Mouse (Mus musculus): ENCODE measurements around the gene Gria2. TPM values are rescaled to one million over a fixed set of nuclear protein-coding genes. Genes with fewer than 3 reads are reported as not detected.

The Gria2 gene
- 4.3 and 4.8 TPM in 2 replicates for polyA plus RNA-seq (2012; rRNA removed)

- peak; percentile 9 for DNase-seq (ENCODE audit: low read depth)
These were observed at the start of gene Gria2 for GRCm38 (mm10) chr3:80802596-80803081. Gene Gria2 (minus strand): TSS chr3:80802835.

- DNase-seq (ENCODE audit: low read depth), result no peak
These were observed 48.3 kb upstream of the Gria2 start for GRCm38 (mm10) chr3:80850947-80851346.

- no peak for DNase-seq (ENCODE audit: low read depth)
These were observed 43.0 kb upstream of the Gria2 start for GRCm38 (mm10) chr3:80845634-80846033.

- no peak for DNase-seq (ENCODE audit: low read depth)
These were observed 37.2 kb upstream of the Gria2 start for GRCm38 (mm10) chr3:80839845-80840244.

GRCm38 (mm10) chr3:80837583-80837982 is 34.9 kb upstream of the Gria2 start:
- no peak for DNase-seq (ENCODE audit: low read depth)

- DNase-seq (ENCODE audit: low read depth), result no peak
These were observed 21.3 kb upstream of the Gria2 start for GRCm38 (mm10) chr3:80823975-80824374.

GRCm38 (mm10) chr3:80818619-80819018 is 16.0 kb upstream of the Gria2 start:
- DNase-seq (ENCODE audit: low read depth), result no peak

GRCm38 (mm10) chr3:80813734-80814133 is 11.1 kb upstream of the Gria2 start:
- DNase-seq (ENCODE audit: low read depth), result no peak

GRCm38 (mm10) chr3:80812237-80812636 is 9.6 kb upstream of the Gria2 start:
- DNase-seq (ENCODE audit: low read depth), result no peak

GRCm38 (mm10) chr3:80805327-80805726 is 2.7 kb upstream of the Gria2 start:
- DNase-seq (ENCODE audit: low read depth), result no peak

GRCm38 (mm10) chr3:80803811-80804210 is 1.2 kb upstream of the Gria2 start:
- no peak for DNase-seq (ENCODE audit: low read depth)

- DNase-seq (ENCODE audit: low read depth), result no peak
These were observed 576 bp upstream of the Gria2 start for GRCm38 (mm10) chr3:80803211-80803610.

GRCm38 (mm10) chr3:80801827-80802310 is 766 bp downstream of the Gria2 start:
- no peak for DNase-seq (ENCODE audit: low read depth)

GRCm38 (mm10) chr3:80800995-80801826 is 1.4 kb downstream of the Gria2 start:
- DNase-seq (ENCODE audit: low read depth), result no peak

- no peak for DNase-seq (ENCODE audit: low read depth)
These were observed 2.2 kb downstream of the Gria2 start for GRCm38 (mm10) chr3:80800299-80800994.

GRCm38 (mm10) chr3:80797935-80798334 is 4.7 kb downstream of the Gria2 start:
- DNase-seq (ENCODE audit: low read depth), result no peak

- DNase-seq (ENCODE audit: low read depth), result no peak
These were observed 5.9 kb downstream of the Gria2 start for GRCm38 (mm10) chr3:80796764-80797163.

GRCm38 (mm10) chr3:80795284-80795683 is 7.4 kb downstream of the Gria2 start:
- no peak for DNase-seq (ENCODE audit: low read depth)

GRCm38 (mm10) chr3:80787116-80787744 is 15.4 kb downstream of the Gria2 start:
- no peak for DNase-seq (ENCODE audit: low read depth)

- no peak for DNase-seq (ENCODE audit: low read depth)
These were observed 21.5 kb downstream of the Gria2 start for GRCm38 (mm10) chr3:80781144-80781530.

GRCm38 (mm10) chr3:80780383-80781143 is 22.1 kb downstream of the Gria2 start:
- DNase-seq (ENCODE audit: low read depth), result no peak

GRCm38 (mm10) chr3:80776628-80777027 is 26.0 kb downstream of the Gria2 start:
- DNase-seq (ENCODE audit: low read depth), result no peak

Data from gonadal fat pad, adult 2 months (tissue).